Mouse (Mus musculus): ENCODE results near the gene Dvl1. TPM values are rescaled to one million over a fixed set of nuclear protein-coding genes. Genes with fewer than 3 reads are reported as not detected.
A peak's percentile ranks its signal among the peaks of the same experiment; 100 is the strongest.

Dvl1 gene
- polyA plus RNA-seq, 1 experiment, result 19.2 TPM

GRCm38 (mm10) chr4:155832321-155832720 lies 14.9 kb upstream of the Dvl1 start:
- peaks cover 11% of the 10 kb centered on the region for H3K4me1 ChIP-seq (ENCODE audit: control insufficient read depth, insufficient read depth, insufficient read length, low read length)
- H3K4me3 ChIP-seq (ENCODE audit: insufficient read depth, low read depth, low read length), result peak overlapping the region; percentile 80
- H3K27ac ChIP-seq (replicated peaks; ENCODE audit: low read depth, low read length), result peak overlapping the region; percentile 77

DNA sequence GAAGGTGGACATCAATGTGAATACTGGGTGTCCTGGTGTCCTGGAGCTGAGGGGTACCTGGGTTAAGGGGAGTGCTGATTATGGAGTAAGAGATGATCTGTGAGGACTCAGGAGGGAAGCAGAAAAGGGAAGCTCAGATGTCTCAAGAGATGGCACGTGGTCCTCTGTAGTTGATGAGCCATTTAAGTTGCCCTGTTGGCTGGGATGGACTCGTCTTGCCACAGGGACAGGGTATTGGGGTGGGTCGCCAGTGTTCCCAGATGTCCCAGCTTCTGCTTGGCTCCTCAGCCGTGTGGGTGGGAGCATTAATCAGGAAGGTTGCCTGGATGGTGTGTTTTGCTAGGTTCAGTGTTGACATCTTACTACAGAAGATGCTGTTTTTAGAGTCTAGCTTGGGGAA lies 14.0 kb upstream of the Dvl1 start:
- no peak overlapping the region for H3K27ac ChIP-seq (replicated peaks; ENCODE audit: low read depth, low read length)
- H3K4me3 ChIP-seq (ENCODE audit: insufficient read depth, low read depth, low read length), result no peak overlapping the region
- H3K4me1 ChIP-seq (ENCODE audit: control insufficient read depth, insufficient read depth, insufficient read length, low read length), result peaks cover 19% of the 10 kb centered on the region

- peak overlapping the region; percentile 60 for H3K27ac ChIP-seq (replicated peaks; ENCODE audit: low read depth, low read length)
- no peak overlapping the region for H3K4me3 ChIP-seq (ENCODE audit: insufficient read depth, low read depth, low read length)
These were observed 13.4 kb upstream of the Dvl1 start for GRCm38 (mm10) chr4:155833836-155834235.

DNA sequence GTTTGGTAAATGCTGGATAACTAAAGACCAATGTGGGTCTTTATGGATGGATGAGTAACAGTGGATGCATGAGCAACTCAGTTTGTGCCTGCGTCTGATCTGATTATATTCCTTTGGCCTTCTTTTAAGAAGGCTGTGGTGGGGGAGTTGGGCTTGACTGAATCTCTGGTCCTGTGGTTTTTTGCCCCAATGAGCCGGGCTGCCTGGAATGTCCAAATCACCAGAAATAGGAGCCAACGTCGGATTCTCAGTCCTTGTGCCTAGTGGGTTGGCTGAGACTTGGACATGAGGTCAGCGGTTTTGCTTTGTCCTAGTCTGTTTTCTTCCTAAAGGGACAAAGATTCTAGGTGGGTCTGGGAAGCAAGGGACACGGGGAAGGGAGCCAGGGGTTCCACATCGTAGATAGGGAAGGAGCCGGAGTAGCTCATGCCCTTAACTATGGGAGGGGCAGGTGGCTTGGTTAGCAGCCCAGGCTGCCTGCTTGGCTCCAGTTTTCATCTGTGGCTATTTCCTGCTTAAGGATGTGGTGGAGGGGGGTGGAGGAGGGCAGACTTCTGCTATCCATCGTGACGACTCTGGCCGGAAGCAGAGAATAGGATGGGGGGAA lies 9.7 kb upstream of the Dvl1 start:
- Histone ChIP-seq H3K4me3 (ENCODE audit: insufficient read depth, low read depth, low read length) (no peak overlapping the region), H3K27ac (replicated peaks; ENCODE audit: low read depth, low read length) (peak overlapping the region; percentile 92), H3K4me1 (ENCODE audit: control insufficient read depth, insufficient read depth, insufficient read length, low read length) (peaks cover 25% of the 10 kb centered on the region)

More at GRCm38 (mm10) chr4:155833836-155834235, 13.4 kb upstream of the Dvl1 start:
- H3K4me1 ChIP-seq (ENCODE audit: control insufficient read depth, insufficient read depth, insufficient read length, low read length), result peaks cover 21% of the 10 kb centered on the region

GRCm38 (mm10) chr4:155838187-155839153 lies 8.7 kb upstream of the Dvl1 start:
- no peak overlapping the region for H3K4me3 ChIP-seq (ENCODE audit: insufficient read depth, low read depth, low read length)
- H3K27ac ChIP-seq (replicated peaks; ENCODE audit: low read depth, low read length), result peak overlapping the region; percentile 92
- H3K4me1 ChIP-seq (ENCODE audit: control insufficient read depth, insufficient read depth, insufficient read length, low read length), result peaks cover 23% of the 10 kb centered on the region

DNA sequence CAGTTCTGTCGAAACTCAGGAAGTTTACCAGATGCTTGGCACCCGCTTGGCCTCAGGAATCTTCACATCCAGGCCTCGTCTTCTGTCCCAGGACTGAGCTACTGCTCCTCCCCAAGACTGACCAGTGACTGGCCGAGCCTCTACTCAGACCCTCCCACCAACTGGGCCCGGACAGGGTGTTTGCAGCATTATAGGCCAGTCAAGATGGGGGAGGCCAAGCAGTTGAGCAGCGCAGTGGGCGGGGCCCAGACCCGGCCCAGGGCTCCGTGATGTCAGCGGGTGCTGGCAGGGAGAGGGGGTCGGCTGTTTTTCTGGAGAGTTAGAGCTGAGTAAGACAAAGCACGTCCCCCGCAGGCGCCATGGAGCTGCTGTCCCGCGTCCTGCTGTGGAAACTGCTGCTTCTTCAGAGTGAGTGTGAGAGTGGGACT lies 7.7 kb upstream of the Dvl1 start, which contains the start of gene Mxra8:
TSS of gene Mxra8 (plus strand) at position 198 of the 428 bp plus-strand sequence.
- Histone ChIP-seq H3K4me1 (ENCODE audit: control insufficient read depth, insufficient read depth, insufficient read length, low read length) (peaks cover 19% of the 10 kb centered on the region), H3K27ac (replicated peaks; ENCODE audit: low read depth, low read length) (peak within 1 kb of the TSS; percentile 92), H3K4me3 (ENCODE audit: insufficient read depth, low read depth, low read length) (peak within 1 kb of the TSS; percentile 58)

DNA sequence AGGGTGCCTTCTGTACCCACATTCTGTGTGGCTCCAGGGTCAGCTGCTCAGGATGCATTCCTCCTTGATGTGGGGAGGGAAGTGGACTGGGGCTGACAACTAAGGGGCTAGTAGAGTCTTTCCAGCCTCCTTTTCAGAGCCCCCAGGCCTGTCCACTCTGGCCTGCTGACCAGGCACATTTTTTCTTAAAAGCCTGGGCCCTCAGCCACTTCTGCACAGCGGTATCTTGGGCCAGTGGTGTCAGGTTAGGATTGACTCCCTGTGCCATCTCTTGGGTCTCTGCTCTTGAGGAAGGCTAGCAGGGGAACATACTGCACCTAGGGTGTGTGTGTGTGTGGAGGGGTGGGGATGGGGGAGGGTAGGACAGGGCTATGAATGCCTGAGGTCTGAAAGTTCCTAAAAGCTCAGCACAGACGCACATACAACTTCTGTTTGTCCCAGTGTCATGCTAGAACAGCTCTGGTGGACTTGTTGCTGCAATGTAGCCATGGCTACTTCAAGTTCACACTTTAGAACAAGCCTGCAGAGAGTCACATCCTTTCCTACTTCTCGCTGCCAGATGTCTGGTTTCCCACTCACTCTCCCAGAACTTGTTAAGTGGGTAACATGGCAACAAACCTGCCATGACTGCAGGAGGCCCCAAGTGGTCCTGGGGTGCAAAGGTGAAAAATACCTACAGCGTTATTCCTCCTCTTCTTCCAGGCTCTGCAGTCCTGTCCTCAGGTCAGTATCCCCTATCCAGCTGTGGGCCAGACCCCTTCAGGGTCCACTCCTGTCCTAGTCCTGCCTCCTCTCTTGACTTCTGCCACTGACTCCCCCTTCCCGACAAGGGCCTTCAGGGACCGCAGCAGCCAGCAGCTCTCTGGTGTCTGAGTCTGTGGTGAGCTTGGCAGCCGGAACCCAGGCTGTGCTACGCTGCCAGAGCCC lies 6.9 kb upstream of the Dvl1 start:
- Histone ChIP-seq H3K4me3 (ENCODE audit: insufficient read depth, low read depth, low read length) (peak overlapping the region; percentile 58), H3K27ac (replicated peaks; ENCODE audit: low read depth, low read length) (peak overlapping the region; percentile 76), H3K4me1 (ENCODE audit: control insufficient read depth, insufficient read depth, insufficient read length, low read length) (peaks cover 19% of the 10 kb centered on the region)

GRCm38 (mm10) chr4:155841003-155841454 lies 6.2 kb upstream of the Dvl1 start:
- Histone ChIP-seq H3K4me3 (ENCODE audit: insufficient read depth, low read depth, low read length) (peak overlapping the region; percentile 58), H3K27ac (replicated peaks; ENCODE audit: low read depth, low read length) (0 out of 2 replicates have a peak overlapping the region, but pooled peaks have one; percentile 13), H3K4me1 (ENCODE audit: control insufficient read depth, insufficient read depth, insufficient read length, low read length) (peaks cover 19% of the 10 kb centered on the region)

DNA sequence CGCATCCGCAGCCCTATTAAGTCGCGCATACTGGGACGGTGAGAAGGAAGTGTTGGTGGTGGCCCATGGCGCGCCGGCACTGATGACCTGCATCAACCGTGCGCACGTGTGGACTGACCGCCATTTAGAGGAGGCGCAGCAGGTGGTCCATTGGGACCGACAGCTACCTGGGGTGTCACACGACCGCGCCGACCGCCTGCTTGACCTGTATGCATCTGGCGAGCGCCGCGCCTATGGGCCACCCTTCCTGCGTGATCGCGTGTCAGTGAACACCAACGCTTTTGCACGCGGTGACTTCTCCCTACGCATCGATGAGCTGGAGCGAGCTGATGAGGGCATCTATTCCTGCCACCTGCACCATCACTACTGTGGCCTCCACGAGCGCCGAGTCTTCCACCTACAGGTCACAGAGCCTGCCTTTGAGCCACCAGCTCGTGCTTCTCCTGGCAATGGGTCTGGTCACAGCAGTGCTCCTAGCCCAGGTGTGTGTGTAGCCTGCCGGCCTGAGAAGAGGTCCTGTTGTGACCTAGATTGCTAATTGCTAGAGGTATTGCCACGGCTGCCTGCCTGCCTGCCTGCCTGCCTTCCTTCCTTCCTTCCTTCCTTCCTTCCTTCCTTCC lies 5.4 kb upstream of the Dvl1 start:
- H3K4me1 ChIP-seq (ENCODE audit: control insufficient read depth, insufficient read depth, insufficient read length, low read length), result peaks cover 22% of the 10 kb centered on the region
- peak overlapping the region; percentile 4 for H3K4me3 ChIP-seq (ENCODE audit: insufficient read depth, low read depth, low read length)
- no peak overlapping the region for H3K27ac ChIP-seq (replicated peaks; ENCODE audit: low read depth, low read length)

GRCm38 (mm10) chr4:155843231-155843630 lies 4.0 kb upstream of the Dvl1 start:
- Histone ChIP-seq H3K4me3 (ENCODE audit: insufficient read depth, low read depth, low read length) (no peak overlapping the region), H3K27ac (replicated peaks; ENCODE audit: low read depth, low read length) (no peak overlapping the region), H3K4me1 (ENCODE audit: control insufficient read depth, insufficient read depth, insufficient read length, low read length) (peaks cover 12% of the 10 kb centered on the region)

- Histone ChIP-seq H3K4me3 (ENCODE audit: insufficient read depth, low read depth, low read length) (peak overlapping the region; percentile 98), H3K4me1 (ENCODE audit: control insufficient read depth, insufficient read depth, insufficient read length, low read length) (peaks cover 43% of the 10 kb centered on the region)
These were observed 570 bp downstream of the Dvl1 start for GRCm38 (mm10) chr4:155847591-155848352.

GRCm38 (mm10) chr4:155848434-155849095 lies 1.4 kb downstream of the Dvl1 start:
- Histone ChIP-seq H3K27ac (replicated peaks; ENCODE audit: low read depth, low read length) (peak overlapping the region; percentile 14; the same call in 1 of the 2 replicates), H3K4me1 (ENCODE audit: control insufficient read depth, insufficient read depth, insufficient read length, low read length) (peaks cover 43% of the 10 kb centered on the region)

More at GRCm38 (mm10) chr4:155847591-155848352, 570 bp downstream of the Dvl1 start:
- H3K27ac ChIP-seq (replicated peaks; ENCODE audit: low read depth, low read length), result peak overlapping the region; percentile 50

GRCm38 (mm10) chr4:155849391-155849790 lies 2.2 kb downstream of the Dvl1 start:
- peaks cover 43% of the 10 kb centered on the region for H3K4me1 ChIP-seq (ENCODE audit: control insufficient read depth, insufficient read depth, insufficient read length, low read length)
- no peak overlapping the region for H3K27ac ChIP-seq (replicated peaks; ENCODE audit: low read depth, low read length)
- peak overlapping the region; percentile 98; the same call in 1 of the 2 replicates for H3K4me3 ChIP-seq (ENCODE audit: insufficient read depth, low read depth, low read length)

More at GRCm38 (mm10) chr4:155848434-155849095, 1.4 kb downstream of the Dvl1 start:
- peak overlapping the region; percentile 98 for H3K4me3 ChIP-seq (ENCODE audit: insufficient read depth, low read depth, low read length)
